Mouse (Mus musculus): ENCODE measurements around the gene Flvcr2.

DNA sequence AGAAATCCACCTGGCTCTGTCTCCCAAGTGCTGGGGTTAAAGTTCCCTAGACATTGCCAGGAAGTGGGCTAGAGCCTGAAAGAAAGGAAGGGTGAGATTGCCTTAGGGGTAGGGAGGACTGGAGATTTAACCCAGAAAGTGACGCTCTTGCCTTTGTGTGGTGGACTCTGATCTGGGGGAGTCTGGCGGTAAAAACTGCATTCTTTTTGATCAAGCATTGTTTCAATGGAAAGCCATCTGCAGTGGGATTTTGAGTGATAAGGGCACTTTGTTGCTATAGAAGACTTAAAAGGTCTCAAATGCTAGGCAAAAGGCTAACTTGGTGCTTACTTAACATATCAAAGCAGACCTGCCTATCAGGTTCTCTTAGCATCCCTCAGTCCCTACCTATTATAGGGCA, 6.9 kb downstream of the Flvcr2 start:
- TF ChIP-seq POLR2A (IDR thresholded peaks at IDR 0.05; ENCODE audit: control insufficient read depth, extremely low read depth, insufficient read depth, low read length, poor library complexity) (no peak), CTCF (IDR thresholded peaks at IDR 0.05; ENCODE audit: borderline replicate concordance, control insufficient read depth, extremely low read depth, insufficient read depth, low read length, poor library complexity) (no peak)

All from thymus, adult 2 months (tissue).